Mouse (Mus musculus) hindbrain, embryonic 12.5 days (tissue): ENCODE measurements around the gene Zxdc. TPM values are rescaled to one million over a fixed set of nuclear protein-coding genes. Genes with fewer than 3 reads are reported as not detected.

ENCODE experiments used
- ATAC-seq: fragments of 200-750 bp; cut with Nextera tagmentation; 2 replicates; pipeline ENCODE4 v1.8.0; 2017; ENCODE audit warnings: moderate TSS enrichment; ENCODE audit not compliant: low FRiP score
- H3K27ac ChIP-seq: fragments of 300-500 bp; sonication (generic); 2 replicates; pipeline ENCODE4 v1.5.1; 2016; ENCODE audit warnings: mild to moderate bottlenecking
- H3K27me3 ChIP-seq: fragments of 300-500 bp; sonication (generic); 2 replicates; pipeline ENCODE4 v1.6.1; 2016; ENCODE audit warnings: mild to moderate bottlenecking
- H3K36me3 ChIP-seq: fragments of 300-500 bp; sonication (generic); 2 replicates; pipeline ENCODE4 v1.6.1; 2016; ENCODE audit warnings: mild to moderate bottlenecking
- H3K4me1 ChIP-seq: fragments of 300-500 bp; sonication (generic); 2 replicates; pipeline ENCODE4 v1.6.1; 2016
- H3K4me2 ChIP-seq: fragments of 300-500 bp; sonication (generic); replicated peaks from 2 replicates; pipeline ENCODE4 v1.6.1; 2016; ENCODE audit warnings: mild to moderate bottlenecking
- H3K4me3 ChIP-seq: fragments of 300-500 bp; sonication (generic); 2 replicates; pipeline ENCODE4 v1.5.1; 2016; ENCODE audit warnings: mild to moderate bottlenecking
- H3K9ac ChIP-seq: fragments of 300-500 bp; sonication (generic); 2 replicates; pipeline ENCODE4 v1.6.1; 2016; ENCODE audit warnings: mild to moderate bottlenecking, moderate library complexity
- H3K9me3 ChIP-seq: fragments of 300-500 bp; sonication (generic); replicated peaks from 2 replicates; pipeline ENCODE4 v1.6.1; 2016; ENCODE audit warnings: mild to moderate bottlenecking
- WGBS: fragments of 180-500 bp; shearing (Covaris S2); methylation state at CpG from one replicate; pipeline ENCODE4 v1.1.7; 2016; 5-methylcytosine and 5-hydroxymethylcytosine counted together
- polyA plus RNA-seq: library from polyadenylated mRNA; unstranded; fragments of >200 nt; fragmentation: Nextera tagmentation; extraction: Ambion mirVana; gene quantifications from 2 replicates; pipeline ENCODE4 v1.2.1, GENCODE M21; 2016

Zxdc gene
- polyA plus RNA-seq = 13.0 and 16.4 TPM in 2 replicates

GRCm38 (mm10) chr6:90368976-90369724, at the start of gene Zxdc:
Gene Zxdc, plus strand, starts transcription at chr6:90369492.
- 6% methylated on average over 41 of the region's 41 CpGs for WGBS
- Histone ChIP-seq H3K36me3 (peaks cover 10% of the 10 kb centered on the region), H3K4me3 (peak within 1 kb of the TSS; percentile 97), H3K4me2 (peak within 1 kb of the TSS; percentile 98), H3K9ac (peak within 1 kb of the TSS; percentile 92), H3K4me1 (peaks cover 25% of the 10 kb centered on the region), H3K9me3 (no peaks in the 10 kb centered on the region), H3K27ac (peak within 1 kb of the TSS; percentile 88), H3K27me3 (no peaks in the 10 kb centered on the region)
- peak; percentile 97 for ATAC-seq

GRCm38 (mm10) chr6:90320429-90320828, 48.9 kb upstream of the Zxdc start:
- H3K9me3 ChIP-seq = no peaks in the 10 kb centered on the region
- H3K9ac ChIP-seq = no peak overlapping the region
- 89% methylated on average over 5 of the region's 5 CpGs for WGBS
- H3K4me3 ChIP-seq = no peak overlapping the region
- peaks cover 7% of the 10 kb centered on the region; the same call in 1 of the 2 replicates for H3K27me3 ChIP-seq
- peaks cover 6% of the 10 kb centered on the region; the same call in 1 of the 2 replicates for H3K4me1 ChIP-seq
- no peaks in the 10 kb centered on the region for H3K36me3 ChIP-seq
- H3K4me2 ChIP-seq = no peak overlapping the region
- no peak overlapping the region for H3K27ac ChIP-seq
- ATAC-seq = no peak

- Histone ChIP-seq H3K4me3 (no peak overlapping the region), H3K27me3 (peaks cover 7% of the 10 kb centered on the region; the same call in 1 of the 2 replicates), H3K9ac (no peak overlapping the region), H3K4me2 (no peak overlapping the region), H3K9me3 (no peaks in the 10 kb centered on the region), H3K36me3 (no peaks in the 10 kb centered on the region), H3K27ac (no peak overlapping the region), H3K4me1 (peaks cover 6% of the 10 kb centered on the region; the same call in 1 of the 2 replicates)
- no peak for ATAC-seq
- 60% methylated on average over 4 of the region's 4 CpGs for WGBS
Measured at GRCm38 (mm10) chr6:90321811-90322210, 47.5 kb upstream of the Zxdc start.

DNA sequence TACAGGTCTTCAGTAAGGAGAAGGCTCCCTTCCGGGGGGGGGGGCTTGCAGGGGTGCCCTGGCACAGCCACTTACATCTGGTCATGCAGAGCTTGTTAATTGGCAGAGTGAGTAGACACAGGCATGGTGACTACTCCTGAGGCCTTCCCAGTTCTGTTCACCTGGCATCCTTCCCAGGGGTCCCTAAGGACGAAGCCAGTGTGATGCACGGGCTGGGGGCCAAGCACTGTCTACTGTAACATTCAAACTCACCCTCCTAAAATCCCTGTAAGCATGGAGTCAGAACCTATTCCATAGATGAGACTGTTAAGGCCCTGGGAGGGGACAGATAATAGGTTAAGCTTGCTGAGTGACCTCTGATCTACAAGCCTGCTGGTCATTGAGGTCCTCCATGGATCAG, 45.3 kb upstream of the Zxdc start:
- no peak for ATAC-seq
- Histone ChIP-seq H3K4me3 (no peak overlapping the region), H3K36me3 (no peaks in the 10 kb centered on the region), H3K27me3 (peaks cover 7% of the 10 kb centered on the region; the same call in 1 of the 2 replicates), H3K9me3 (no peaks in the 10 kb centered on the region), H3K4me1 (peaks cover 6% of the 10 kb centered on the region; the same call in 1 of the 2 replicates), H3K9ac (no peak overlapping the region), H3K27ac (no peak overlapping the region), H3K4me2 (no peak overlapping the region)
- 73% methylated on average over 3 of the region's 3 CpGs for WGBS

DNA sequence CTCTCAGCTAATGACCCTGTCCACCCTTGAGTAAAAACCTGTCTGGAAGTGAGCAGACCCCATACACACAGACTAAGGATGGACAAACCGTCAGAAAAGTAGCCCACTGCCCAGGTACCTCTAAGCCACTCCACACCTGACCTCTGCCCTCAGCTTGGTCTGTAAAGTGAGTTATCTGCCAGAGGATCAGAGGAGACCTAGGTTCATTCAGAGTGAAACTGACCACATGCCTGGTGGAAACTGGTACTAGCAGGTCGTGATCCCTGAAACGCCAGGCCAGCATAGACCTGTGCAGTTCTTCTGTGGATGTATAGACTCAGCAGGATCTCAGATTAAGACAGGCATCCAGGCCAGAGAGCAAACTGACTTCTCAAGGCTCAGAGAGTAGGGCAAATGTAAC, 44.8 kb upstream of the Zxdc start:
- Histone ChIP-seq H3K36me3 (no peaks in the 10 kb centered on the region), H3K27me3 (peaks cover 7% of the 10 kb centered on the region; the same call in 1 of the 2 replicates), H3K4me3 (0 out of 2 replicates have a peak overlapping the region, but pooled peaks have one; percentile 11), H3K27ac (no peak overlapping the region), H3K9me3 (no peaks in the 10 kb centered on the region), H3K4me2 (no peak overlapping the region), H3K9ac (no peak overlapping the region), H3K4me1 (peaks cover 6% of the 10 kb centered on the region; the same call in 1 of the 2 replicates)
- 65% methylated on average over 3 of the region's 3 CpGs for WGBS
- ATAC-seq = no peak

- H3K27ac ChIP-seq = no peak within 1 kb of the TSS
- H3K9ac ChIP-seq = peak within 1 kb of the TSS; percentile 43
- peak within 1 kb of the TSS; percentile 11; the same call in 1 of the 2 replicates for H3K4me3 ChIP-seq
- H3K9me3 ChIP-seq = no peaks in the 10 kb centered on the region
- H3K27me3 ChIP-seq = peaks cover 7% of the 10 kb centered on the region; the same call in 1 of the 2 replicates
- WGBS = 3% methylated on average over 22 of the region's 22 CpGs
- ATAC-seq = no peak
- H3K36me3 ChIP-seq = no peaks in the 10 kb centered on the region
- peaks cover 6% of the 10 kb centered on the region; the same call in 1 of the 2 replicates for H3K4me1 ChIP-seq
- peak within 1 kb of the TSS; percentile 48 for H3K4me2 ChIP-seq
Measured at GRCm38 (mm10) chr6:90324991-90325390, 44.3 kb upstream of the Zxdc start, which contains the start of gene Chst13. Gene Chst13, minus strand, starts transcription at chr6:90325185.

GRCm38 (mm10) chr6:90327670-90328069, 41.6 kb upstream of the Zxdc start:
- 30% methylated on average over 6 of the region's 6 CpGs for WGBS
- no peak overlapping the region for H3K4me2 ChIP-seq
- H3K4me1 ChIP-seq = peaks cover 6% of the 10 kb centered on the region; the same call in 1 of the 2 replicates
- peaks cover 7% of the 10 kb centered on the region; the same call in 1 of the 2 replicates for H3K27me3 ChIP-seq
- no peak overlapping the region for H3K27ac ChIP-seq
- no peak overlapping the region for H3K9ac ChIP-seq
- no peaks in the 10 kb centered on the region for H3K36me3 ChIP-seq
- no peak for ATAC-seq
- no peaks in the 10 kb centered on the region for H3K9me3 ChIP-seq
- H3K4me3 ChIP-seq = no peak overlapping the region

GRCm38 (mm10) chr6:90329953-90330352, 39.3 kb upstream of the Zxdc start:
- 53% methylated on average over 1 of the region's 1 CpGs for WGBS
- no peak overlapping the region for H3K4me3 ChIP-seq
- H3K27ac ChIP-seq = no peak overlapping the region
- peaks cover 3% of the 10 kb centered on the region; the same call in 1 of the 2 replicates for H3K4me1 ChIP-seq
- H3K36me3 ChIP-seq = no peaks in the 10 kb centered on the region
- H3K9ac ChIP-seq = no peak overlapping the region
- H3K27me3 ChIP-seq = peaks cover 4% of the 10 kb centered on the region; the same call in 1 of the 2 replicates
- H3K4me2 ChIP-seq = no peak overlapping the region
- ATAC-seq = peak; percentile 30; the same call in 1 of the 2 replicates
- H3K9me3 ChIP-seq = no peaks in the 10 kb centered on the region

DNA sequence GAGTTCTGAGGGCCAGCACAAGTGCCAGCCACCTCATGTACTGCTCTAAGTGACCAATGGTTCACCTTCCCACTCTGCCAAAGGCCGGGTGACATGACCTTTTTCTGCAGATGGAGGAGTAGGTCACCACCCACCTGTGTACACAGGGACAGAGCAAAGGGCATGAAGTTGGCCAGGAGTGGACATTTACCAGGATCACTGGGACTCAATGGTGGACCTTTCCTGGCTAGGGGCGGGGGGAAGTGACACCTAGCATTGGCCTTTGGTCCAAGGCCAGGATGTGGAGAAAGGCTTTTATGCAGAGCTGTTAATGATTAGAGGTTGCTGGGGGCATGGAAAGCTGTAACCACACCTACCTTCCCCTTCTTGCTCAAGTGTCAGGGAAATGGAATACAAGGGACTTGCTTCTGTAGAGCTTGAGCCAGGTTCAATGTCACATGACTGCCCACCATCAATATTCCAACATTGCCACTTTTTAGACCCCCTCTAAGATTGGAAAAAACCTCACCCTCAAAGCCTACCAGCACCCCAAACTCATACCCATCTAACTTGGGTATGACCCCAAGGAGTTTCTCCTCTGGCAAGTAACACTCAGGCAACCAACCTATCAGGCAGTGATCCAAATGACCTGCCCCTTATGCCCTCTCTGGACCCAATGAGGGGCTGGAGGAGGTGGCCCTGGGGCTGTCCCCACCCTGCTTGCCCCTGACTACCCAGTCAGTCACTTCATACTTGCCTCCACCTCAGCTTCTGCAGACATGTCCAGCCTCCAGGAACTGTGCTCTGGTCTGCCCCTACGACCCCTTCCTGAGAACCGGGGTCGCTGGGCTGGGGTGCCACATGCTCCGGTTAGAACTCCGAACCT, 36.5 kb upstream of the Zxdc start, which contains the start of gene Uroc1:
TSS of gene Uroc1 (plus strand) at position 724 of the 865 bp plus-strand sequence.
- Histone ChIP-seq H3K27ac (no peak within 1 kb of the TSS), H3K36me3 (no peaks in the 10 kb centered on the region), H3K4me1 (no peaks in the 10 kb centered on the region), H3K9ac (no peak within 1 kb of the TSS), H3K4me3 (no peak within 1 kb of the TSS), H3K27me3 (no peaks in the 10 kb centered on the region), H3K4me2 (no peak within 1 kb of the TSS), H3K9me3 (no peaks in the 10 kb centered on the region)
- no peak for ATAC-seq
- WGBS = 90% methylated on average over 7 of the region's 7 CpGs

- WGBS = 90% methylated on average over 3 of the region's 3 CpGs
- H3K9ac ChIP-seq = no peak overlapping the region
- H3K4me2 ChIP-seq = no peak overlapping the region
- H3K4me1 ChIP-seq = no peaks in the 10 kb centered on the region
- no peaks in the 10 kb centered on the region for H3K9me3 ChIP-seq
- no peaks in the 10 kb centered on the region for H3K27me3 ChIP-seq
- H3K27ac ChIP-seq = no peak overlapping the region
- ATAC-seq = no peak
- no peak overlapping the region for H3K4me3 ChIP-seq
- no peaks in the 10 kb centered on the region for H3K36me3 ChIP-seq
Measured at GRCm38 (mm10) chr6:90334244-90334643, 35.0 kb upstream of the Zxdc start.

GRCm38 (mm10) chr6:90342343-90342742, 26.9 kb upstream of the Zxdc start:
- H3K27me3 ChIP-seq = no peaks in the 10 kb centered on the region
- H3K36me3 ChIP-seq = no peaks in the 10 kb centered on the region
- H3K9me3 ChIP-seq = no peaks in the 10 kb centered on the region
- no peak overlapping the region for H3K4me2 ChIP-seq
- H3K4me3 ChIP-seq = no peak overlapping the region
- WGBS = 80% methylated on average over 2 of the region's 2 CpGs
- H3K4me1 ChIP-seq = no peaks in the 10 kb centered on the region
- no peak overlapping the region for H3K9ac ChIP-seq
- no peak for ATAC-seq
- H3K27ac ChIP-seq = no peak overlapping the region

DNA sequence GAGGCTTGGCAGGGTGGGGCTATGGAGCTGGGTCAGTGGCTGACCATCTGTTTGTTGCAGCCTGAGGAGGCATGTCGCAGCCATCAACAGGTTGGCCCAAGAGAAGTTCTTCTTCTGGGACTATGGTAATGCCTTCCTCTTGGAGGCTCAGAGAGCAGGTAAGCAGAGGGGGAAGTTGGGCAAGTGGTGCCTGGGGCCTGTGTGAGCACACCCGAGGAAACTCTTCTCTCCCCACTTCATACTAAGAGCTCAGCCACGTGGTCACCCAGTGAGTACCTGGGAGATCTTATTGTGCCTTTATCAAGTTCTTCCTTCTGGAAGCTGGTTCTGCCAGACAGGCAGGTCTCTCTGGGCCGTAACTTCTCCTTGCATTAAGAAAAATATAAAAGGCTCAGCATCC, 22.1 kb upstream of the Zxdc start:
- Histone ChIP-seq H3K27ac (no peak overlapping the region), H3K4me2 (no peak overlapping the region), H3K9ac (no peak overlapping the region), H3K4me1 (no peaks in the 10 kb centered on the region), H3K9me3 (no peaks in the 10 kb centered on the region), H3K27me3 (no peaks in the 10 kb centered on the region), H3K36me3 (no peaks in the 10 kb centered on the region), H3K4me3 (no peak overlapping the region)
- WGBS = 75% methylated on average over 4 of the region's 4 CpGs
- no peak for ATAC-seq
